Mouse (Mus musculus): ENCODE measurements around the gene Rps23.

The Rps23 gene

GRCm38 (mm10) chr13:90933256-90933655 lies 10.5 kb downstream of the Rps23 start:
- no peak for DNase-seq (ENCODE audit: low read depth, low spot score)

GRCm38 (mm10) chr13:90935852-90936251 lies 13.1 kb downstream of the Rps23 start:
- no peak for DNase-seq (ENCODE audit: low read depth, low spot score)

- no peak for DNase-seq (ENCODE audit: low read depth, low spot score)
These were observed 16.4 kb downstream of the Rps23 start for GRCm38 (mm10) chr13:90939192-90939591.

GRCm38 (mm10) chr13:90939600-90939999 lies 16.8 kb downstream of the Rps23 start:
- DNase-seq (ENCODE audit: low read depth, low spot score): no peak

GRCm38 (mm10) chr13:90958894-90959293 lies 36.1 kb downstream of the Rps23 start:
- DNase-seq (ENCODE audit: low read depth, low spot score): no peak

DNA sequence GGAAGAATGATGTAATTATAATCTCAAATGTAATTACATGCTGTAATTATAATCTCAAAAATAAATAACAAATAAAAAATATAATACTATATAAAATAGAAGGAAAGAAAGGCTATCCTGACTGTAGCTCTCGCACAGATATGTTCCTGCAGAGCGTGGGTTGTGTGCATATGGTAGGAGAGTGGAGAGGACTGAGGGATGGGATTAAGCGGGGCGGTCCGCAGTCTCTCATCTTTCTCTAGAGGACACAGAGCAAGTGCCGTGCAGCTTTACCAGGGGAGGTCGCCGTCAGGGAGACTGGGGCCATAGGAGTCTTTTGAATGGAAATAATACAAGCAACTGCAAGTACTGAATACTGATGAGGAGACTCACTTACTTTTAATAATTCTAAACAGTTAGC lies 37.8 kb downstream of the Rps23 start:
- no peak for DNase-seq (ENCODE audit: low read depth, low spot score)

DNA sequence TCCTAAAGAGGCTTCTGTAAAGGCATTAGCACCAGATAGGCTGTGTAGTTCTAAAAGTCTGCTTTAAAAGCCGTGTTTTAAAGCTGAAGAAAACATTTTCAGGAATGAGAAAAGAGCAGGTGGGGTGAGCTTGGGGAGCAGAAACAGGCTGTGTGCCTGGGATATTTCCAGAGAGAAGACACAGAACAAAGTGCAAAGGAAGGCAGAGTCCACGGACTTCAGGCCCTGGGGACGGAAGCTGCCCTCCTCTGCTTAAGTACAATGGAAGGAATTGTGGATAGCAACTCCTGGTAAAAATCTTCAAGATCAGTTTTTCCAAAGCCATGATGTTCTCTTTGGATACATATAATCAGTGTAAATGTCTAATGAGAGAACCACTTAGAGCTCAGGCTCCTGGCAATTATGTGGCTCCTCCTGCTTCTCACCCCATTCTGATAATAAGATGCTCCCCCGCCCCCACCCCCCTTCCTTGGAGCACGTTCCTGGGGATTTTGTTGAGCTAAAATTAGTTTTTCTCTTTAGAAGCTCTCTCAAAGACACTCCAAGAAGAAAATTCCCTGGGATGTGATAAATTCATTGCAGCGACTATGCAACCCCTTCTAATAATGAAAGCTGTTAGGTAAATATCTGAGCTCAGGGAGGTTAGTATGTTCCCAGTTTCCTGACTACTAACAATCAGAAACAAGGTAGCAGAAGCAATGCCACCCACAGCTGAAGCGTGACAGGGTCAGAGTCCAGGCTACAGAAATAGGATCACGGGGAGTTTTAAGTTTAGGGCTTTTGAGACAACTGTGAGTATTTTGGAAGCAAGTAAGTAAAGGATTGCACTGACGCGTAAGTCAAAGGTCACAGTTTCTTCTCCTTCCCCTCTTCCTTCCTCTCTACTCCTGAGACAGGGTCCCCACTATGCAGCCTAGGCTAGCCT lies 40.3 kb downstream of the Rps23 start:
- DNase-seq (ENCODE audit: low read depth, low spot score): no peak

GRCm38 (mm10) chr13:90964511-90964910 lies 41.8 kb downstream of the Rps23 start:
- DNase-seq (ENCODE audit: low read depth, low spot score): no peak

DNA sequence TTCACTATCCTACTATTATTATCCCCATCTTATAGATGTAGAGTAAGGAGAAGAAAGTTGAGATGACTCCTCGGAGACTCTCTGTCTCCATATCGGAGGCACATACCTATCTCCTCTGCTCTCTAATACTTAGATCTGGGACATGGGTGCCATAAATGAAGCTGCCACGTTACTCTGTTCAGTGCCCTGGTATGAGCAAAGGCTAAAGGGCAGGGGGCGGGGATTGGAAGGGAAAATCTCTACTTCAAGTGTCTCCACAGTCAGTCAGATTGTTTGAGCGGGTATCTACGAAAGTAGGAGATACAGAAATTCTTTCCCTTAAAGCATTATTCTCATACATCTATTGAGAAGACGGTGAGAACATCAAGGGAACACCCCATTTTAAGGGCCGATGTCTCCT lies 43.2 kb downstream of the Rps23 start:
- no peak for DNase-seq (ENCODE audit: low read depth, low spot score)

- peak; percentile 80 for DNase-seq (ENCODE audit: low read depth, low spot score)
These were observed 44.7 kb downstream of the Rps23 start for GRCm38 (mm10) chr13:90967422-90967821.

GRCm38 (mm10) chr13:90968940-90969339 lies 46.2 kb downstream of the Rps23 start:
- DNase-seq (ENCODE audit: low read depth, low spot score): no peak

DNA sequence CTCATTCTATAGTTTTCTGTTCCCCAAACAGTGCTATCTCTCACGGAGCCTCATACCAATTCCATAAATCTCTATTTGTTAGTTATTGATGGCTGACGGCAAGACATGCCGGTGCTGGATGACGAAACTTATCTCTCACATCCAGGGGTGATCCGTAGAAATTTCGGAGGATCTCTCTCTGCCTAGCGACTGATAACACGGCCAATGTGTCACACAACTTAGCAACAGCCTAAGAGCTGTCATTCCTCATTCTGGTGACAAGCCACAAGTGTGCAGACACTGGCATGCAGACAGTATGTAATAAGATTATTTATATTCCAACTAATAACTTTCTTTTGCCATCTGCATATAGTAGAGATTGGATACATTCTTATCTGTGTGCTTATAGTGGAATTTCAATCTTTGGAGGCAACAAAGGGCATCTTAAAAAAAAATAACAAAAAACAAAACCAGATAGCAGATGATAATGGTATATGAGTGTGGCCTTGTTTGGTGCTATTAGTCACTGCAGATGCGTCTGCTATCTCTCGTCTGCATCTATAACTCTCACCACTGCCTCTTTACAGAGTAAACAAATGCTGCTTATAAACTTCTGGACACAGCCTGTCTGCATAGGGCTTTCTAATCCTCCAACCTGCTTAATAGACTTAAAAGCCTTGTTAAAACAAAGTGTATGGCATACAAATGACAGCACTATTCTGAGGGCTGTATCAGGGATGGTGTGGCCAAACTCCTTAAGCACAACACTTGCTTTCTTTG lies 47.7 kb downstream of the Rps23 start:
- DNase-seq (ENCODE audit: low read depth, low spot score): no peak

DNA sequence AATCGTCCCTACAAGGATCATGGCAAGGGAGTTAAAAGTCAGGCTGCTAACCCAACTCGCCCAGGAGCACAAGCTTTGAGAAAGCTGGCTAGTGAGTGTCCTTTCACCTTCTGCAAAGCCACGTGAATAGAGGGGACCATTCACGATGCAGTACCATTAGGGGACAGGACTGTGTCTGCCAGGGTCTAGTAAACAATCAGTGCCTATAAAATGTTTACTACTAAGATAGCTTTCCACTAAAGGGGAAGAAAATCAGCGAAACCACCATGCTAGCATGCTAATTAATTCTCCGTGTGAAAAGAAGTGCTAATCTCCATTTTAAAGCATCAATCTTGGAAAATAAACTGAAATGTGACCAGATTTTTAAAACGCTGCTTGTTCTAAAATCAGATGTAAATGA lies 50.7 kb downstream of the Rps23 start:
- no peak for DNase-seq (ENCODE audit: low read depth, low spot score)
